Mouse (Mus musculus): Measurements from ENCODE around the gene Olfr790.

GRCm38 (mm10) chr10:129470698-129471097 is 27.6 kb upstream of the Olfr790 start, which contains the start of gene Olfr788:
- TF ChIP-seq CTCF (IDR thresholded peaks at IDR 0.05; ENCODE audit: borderline replicate concordance, insufficient read depth, low read length) (no peak), POLR2A (IDR thresholded peaks at IDR 0.05; ENCODE audit: low read depth, low read length) (no peak)

Measured in embryonic fibroblast, embryonic 13.5 days (primary cell).